Mouse (Mus musculus): ENCODE measurements around the gene Ggt6. TPM values are rescaled to one million over a fixed set of nuclear protein-coding genes. Genes with fewer than 3 reads are reported as not detected.
A peak's percentile ranks its signal among the peaks of the same experiment; 100 is the strongest.
"Not testable (repeated sequence)": the region's sequence is repeated elsewhere in the genome, so short reads cannot be mapped to it uniquely, and the experiment has no call there.

Gene Ggt6
- polyA plus RNA-seq, 1 experiment, result not detected

- no peaks in the 10 kb centered on the region for H3K79me2 ChIP-seq (ENCODE audit: control insufficient read depth, insufficient read depth)
- no peak overlapping the region for H3K4me3 ChIP-seq (ENCODE audit: insufficient read depth, poor library complexity, severe bottlenecking)
- no peak overlapping the region for H3ac ChIP-seq (ENCODE audit: control insufficient read depth, insufficient read length, low read depth)
- no peaks in the 10 kb centered on the region for H3K36me3 ChIP-seq (ENCODE audit: control insufficient read depth, insufficient read depth)
- H3K79me3 ChIP-seq (ENCODE audit: low read depth), result no peaks in the 10 kb centered on the region
- H3K27me3 ChIP-seq (ENCODE audit: control insufficient read depth, insufficient read depth, insufficient read length), result peaks cover 15% of the 10 kb centered on the region
- TF ChIP-seq MAX (IDR thresholded peaks at IDR 0.05), result no peak
- no peak for TF ChIP-seq CTCF (IDR thresholded peaks at IDR 0.05; ENCODE audit: control insufficient read depth, insufficient read depth, insufficient read length)
- TF ChIP-seq FOSL1 (IDR thresholded peaks at IDR 0.05; ENCODE audit: insufficient read depth, low read length, poor library complexity, severe bottlenecking), result no peak
- TF ChIP-seq CEBPB (IDR thresholded peaks at IDR 0.05; ENCODE audit: low read depth), result no peak
- no peak for TF ChIP-seq MYOD1 (IDR thresholded peaks at IDR 0.05; ENCODE audit: control insufficient read depth, insufficient read length, low read depth)
- TF ChIP-seq MYOG (IDR thresholded peaks at IDR 0.05; ENCODE audit: control insufficient read depth, extremely low read depth, insufficient read length), result no peak
- no peak for TF ChIP-seq USF1 (IDR thresholded peaks at IDR 0.05; ENCODE audit: low read depth)
Observed at GRCm38 (mm10) chr11:72435694-72436045, 344 bp downstream of the Ggt6 start.

GRCm38 (mm10) chr11:72436271-72436670, 945 bp downstream of the Ggt6 start:
- H3K27me3 ChIP-seq (ENCODE audit: control insufficient read depth, insufficient read depth, insufficient read length), result peaks cover 15% of the 10 kb centered on the region
- peaks cover 2% of the 10 kb centered on the region for H3K79me2 ChIP-seq (ENCODE audit: control insufficient read depth, insufficient read depth)
- H3K79me3 ChIP-seq (ENCODE audit: low read depth), result peaks cover under 1% of the 10 kb centered on the region
- H3K36me3 ChIP-seq (ENCODE audit: control insufficient read depth, insufficient read depth), result no peaks in the 10 kb centered on the region
- TF ChIP-seq FOSL1 (IDR thresholded peaks at IDR 0.05; ENCODE audit: insufficient read depth, low read length, poor library complexity, severe bottlenecking), result no peak
- TF ChIP-seq MYOG (IDR thresholded peaks at IDR 0.05; ENCODE audit: control insufficient read depth, extremely low read depth, insufficient read length), result no peak
- H3ac ChIP-seq (ENCODE audit: control insufficient read depth, insufficient read length, low read depth), result no peak overlapping the region
- H3K4me3 ChIP-seq (ENCODE audit: insufficient read depth, poor library complexity, severe bottlenecking), result no peak overlapping the region

- no peak overlapping the region for H3K4me3 ChIP-seq (ENCODE audit: insufficient read depth, poor library complexity, severe bottlenecking)
Observed at GRCm38 (mm10) chr11:72436756-72437650, 1.7 kb downstream of the Ggt6 start.

GRCm38 (mm10) chr11:72438411-72438810, 3.1 kb downstream of the Ggt6 start:
- H3K4me3 ChIP-seq (ENCODE audit: insufficient read depth, poor library complexity, severe bottlenecking), result no peak overlapping the region
- H3ac ChIP-seq (ENCODE audit: control insufficient read depth, insufficient read length, low read depth), result no peak overlapping the region
- peaks cover 8% of the 10 kb centered on the region for H3K27me3 ChIP-seq (ENCODE audit: control insufficient read depth, insufficient read depth, insufficient read length)
- peaks cover 15% of the 10 kb centered on the region for H3K36me3 ChIP-seq (ENCODE audit: control insufficient read depth, insufficient read depth)
- TF ChIP-seq MYOG (IDR thresholded peaks at IDR 0.05; ENCODE audit: control insufficient read depth, extremely low read depth, insufficient read length), result no peak
- peaks cover 24% of the 10 kb centered on the region for H3K79me2 ChIP-seq (ENCODE audit: control insufficient read depth, insufficient read depth)
- H3K79me3 ChIP-seq (ENCODE audit: low read depth), result peaks cover 22% of the 10 kb centered on the region

More at GRCm38 (mm10) chr11:72436756-72437650, 1.7 kb downstream of the Ggt6 start:
- Histone ChIP-seq H3K27me3 (ENCODE audit: control insufficient read depth, insufficient read depth, insufficient read length) (peaks cover 11% of the 10 kb centered on the region), H3K36me3 (ENCODE audit: control insufficient read depth, insufficient read depth) (peaks cover under 1% of the 10 kb centered on the region), H3K79me3 (ENCODE audit: low read depth) (peaks cover 7% of the 10 kb centered on the region), H3ac (ENCODE audit: control insufficient read depth, insufficient read length, low read depth) (no peak overlapping the region), H3K79me2 (ENCODE audit: control insufficient read depth, insufficient read depth) (peaks cover 10% of the 10 kb centered on the region)
- no peak for TF ChIP-seq CEBPB (IDR thresholded peaks at IDR 0.05; ENCODE audit: low read depth)
- no peak for TF ChIP-seq USF1 (IDR thresholded peaks at IDR 0.05; ENCODE audit: low read depth)
- no peak for TF ChIP-seq CTCF (IDR thresholded peaks at IDR 0.05; ENCODE audit: control insufficient read depth, insufficient read depth, insufficient read length)
- TF ChIP-seq MYOD1 (IDR thresholded peaks at IDR 0.05; ENCODE audit: control insufficient read depth, insufficient read length, low read depth), result no peak
- TF ChIP-seq MYOG (IDR thresholded peaks at IDR 0.05; ENCODE audit: control insufficient read depth, extremely low read depth, insufficient read length), result no peak
- TF ChIP-seq FOSL1 (IDR thresholded peaks at IDR 0.05; ENCODE audit: insufficient read depth, low read length, poor library complexity, severe bottlenecking), result no peak
- TF ChIP-seq MAX (IDR thresholded peaks at IDR 0.05), result no peak

GRCm38 (mm10) chr11:72440597-72440964, 5.3 kb downstream of the Ggt6 start:
- not testable (repeated sequence) for H3ac ChIP-seq (ENCODE audit: control insufficient read depth, insufficient read length, low read depth); H3K27me3 ChIP-seq (ENCODE audit: control insufficient read depth, insufficient read depth, insufficient read length)
- Histone ChIP-seq H3K79me3 (ENCODE audit: low read depth) (peaks cover 42% of the 10 kb centered on the region), H3K36me3 (ENCODE audit: control insufficient read depth, insufficient read depth) (peaks cover 36% of the 10 kb centered on the region), H3K79me2 (ENCODE audit: control insufficient read depth, insufficient read depth) (peaks cover 46% of the 10 kb centered on the region), H3K4me3 (ENCODE audit: insufficient read depth, poor library complexity, severe bottlenecking) (peak overlapping the region; percentile 98)

GRCm38 (mm10) chr11:72440965-72441664, 5.8 kb downstream of the Ggt6 start, which contains the start of gene Mybbp1a:
Mybbp1a (plus strand) TSS chr11:72441355.
- peak within 1 kb of the TSS; percentile 98 for H3K4me3 ChIP-seq (ENCODE audit: insufficient read depth, poor library complexity, severe bottlenecking)
- TF ChIP-seq MAX (IDR thresholded peaks at IDR 0.05) (peak; percentile 100), MYOD1 (IDR thresholded peaks at IDR 0.05; ENCODE audit: control insufficient read depth, insufficient read length, low read depth) (no peak), USF1 (IDR thresholded peaks at IDR 0.05; ENCODE audit: low read depth) (peak; percentile 89), MYOG (IDR thresholded peaks at IDR 0.05; ENCODE audit: control insufficient read depth, extremely low read depth, insufficient read length) (no peak), CTCF (IDR thresholded peaks at IDR 0.05; ENCODE audit: control insufficient read depth, insufficient read depth, insufficient read length) (no peak), FOSL1 (IDR thresholded peaks at IDR 0.05; ENCODE audit: insufficient read depth, low read length, poor library complexity, severe bottlenecking) (no peak), CEBPB (IDR thresholded peaks at IDR 0.05; ENCODE audit: low read depth) (no peak)
- peaks cover 46% of the 10 kb centered on the region for H3K79me3 ChIP-seq (ENCODE audit: low read depth)

More at GRCm38 (mm10) chr11:72440965-72441664, 5.8 kb downstream of the Ggt6 start, which contains the start of gene Mybbp1a:
- Histone ChIP-seq H3K27me3 (ENCODE audit: control insufficient read depth, insufficient read depth, insufficient read length) (peaks cover 3% of the 10 kb centered on the region), H3ac (ENCODE audit: control insufficient read depth, insufficient read length, low read depth) (peak within 1 kb of the TSS; percentile 91), H3K36me3 (ENCODE audit: control insufficient read depth, insufficient read depth) (peaks cover 42% of the 10 kb centered on the region), H3K79me2 (ENCODE audit: control insufficient read depth, insufficient read depth) (peaks cover 51% of the 10 kb centered on the region)

Measured in C2C12 (cell line).